Mouse (Mus musculus): ENCODE data around the gene Gar1. TPM values are rescaled to one million over a fixed set of nuclear protein-coding genes. Genes with fewer than 3 reads are reported as not detected.

The Gar1 gene
- polyA plus RNA-seq, 1 experiment from 2014 or later, result 110 TPM

DNA sequence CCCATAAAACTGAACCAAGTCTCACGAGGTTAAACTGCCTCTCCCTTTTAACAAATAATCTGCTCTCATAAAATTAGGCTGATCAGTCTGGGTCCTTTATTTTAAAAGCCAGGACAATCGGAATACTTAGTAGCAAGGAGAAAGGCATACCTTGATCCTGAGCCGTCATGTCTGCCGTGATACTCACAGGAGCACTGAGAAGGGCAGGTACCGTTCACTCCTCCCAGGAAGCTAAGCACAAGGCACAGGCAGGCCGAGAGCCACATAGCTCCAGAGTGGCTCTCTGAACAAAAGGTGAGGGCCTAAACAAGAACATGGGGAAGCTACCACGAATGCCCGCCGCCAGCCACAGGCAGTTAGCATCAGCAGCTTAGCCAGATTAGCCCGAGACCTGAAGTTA lies 27.4 kb downstream of the Gar1 start, which contains the start of gene Lrit3:
Gene Lrit3 (minus strand): TSS at position 266 of the 400 bp plus-strand sequence.
- no peak within 1 kb of the TSS for H3K9ac ChIP-seq (replicated peaks)
- no peaks in the 10 kb centered on the region for H3K27me3 ChIP-seq
- no peak within 1 kb of the TSS for H3K4me3 ChIP-seq (replicated peaks)
- no peak for ATAC-seq (ENCODE audit: insufficient number of reproducible peaks, insufficient read depth, low FRiP score, low TSS enrichment, low read depth)
- no peak within 1 kb of the TSS for H3K27ac ChIP-seq
- H3K4me1 ChIP-seq (replicated peaks), result no peaks in the 10 kb centered on the region
- no peaks in the 10 kb centered on the region for H3K36me3 ChIP-seq
- no peaks in the 10 kb centered on the region for H3K9me3 ChIP-seq
- H3K4me2 ChIP-seq, result no peak within 1 kb of the TSS
- WGBS, result 75% methylated on average over 10 of the region's 10 CpGs

DNA sequence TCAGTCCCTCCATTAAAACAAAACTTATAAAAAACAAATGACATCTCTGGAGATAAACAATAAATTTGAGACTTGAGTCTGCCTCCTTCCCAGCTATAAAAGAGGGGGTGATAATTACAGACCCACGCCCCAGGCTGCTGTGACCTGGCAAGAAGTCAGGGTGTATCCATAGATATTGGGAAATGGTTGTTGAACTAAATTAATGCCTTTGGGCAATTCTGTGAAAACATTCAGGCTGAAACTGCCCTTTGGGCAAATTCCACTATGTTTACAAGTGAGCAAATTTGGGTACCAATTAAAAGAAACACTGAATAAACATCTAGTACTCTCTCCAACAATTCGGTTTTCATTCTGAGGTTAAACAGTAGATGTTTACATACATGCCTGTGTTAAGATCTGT lies 32.2 kb downstream of the Gar1 start:
- H3K4me1 ChIP-seq (replicated peaks), result no peaks in the 10 kb centered on the region
- no peaks in the 10 kb centered on the region for H3K36me3 ChIP-seq
- 71% methylated on average over 2 of the region's 2 CpGs for WGBS
- H3K9me3 ChIP-seq, result no peaks in the 10 kb centered on the region
- H3K4me3 ChIP-seq (replicated peaks), result no peak overlapping the region
- H3K27ac ChIP-seq, result no peak overlapping the region
- no peak for ATAC-seq (ENCODE audit: insufficient number of reproducible peaks, insufficient read depth, low FRiP score, low TSS enrichment, low read depth)
- H3K4me2 ChIP-seq, result no peak overlapping the region
- H3K9ac ChIP-seq (replicated peaks), result no peak overlapping the region
- H3K27me3 ChIP-seq, result no peaks in the 10 kb centered on the region

DNA sequence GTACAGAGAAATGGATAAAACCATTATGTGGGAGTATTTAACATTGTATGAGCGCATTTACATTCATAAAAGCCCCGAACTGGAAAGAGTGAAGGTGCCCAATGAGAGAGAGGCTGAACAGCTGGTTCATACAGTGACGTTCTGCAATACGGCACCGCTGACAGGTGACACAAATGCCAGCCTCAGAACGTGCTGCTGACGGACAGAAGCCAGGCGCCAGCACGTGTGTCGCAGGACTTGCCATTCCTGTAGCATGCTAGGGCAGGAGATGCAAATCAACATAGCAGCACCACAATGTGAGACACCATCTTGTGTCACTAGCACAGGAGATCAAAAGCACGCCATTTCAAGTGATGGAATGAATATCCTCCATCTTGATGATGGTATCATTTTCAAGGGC lies 32.6 kb downstream of the Gar1 start:
- Histone ChIP-seq H3K4me2 (no peak overlapping the region), H3K4me3 (replicated peaks) (no peak overlapping the region), H3K27ac (no peak overlapping the region), H3K9ac (replicated peaks) (no peak overlapping the region), H3K9me3 (no peaks in the 10 kb centered on the region), H3K27me3 (no peaks in the 10 kb centered on the region), H3K4me1 (replicated peaks) (no peaks in the 10 kb centered on the region), H3K36me3 (no peaks in the 10 kb centered on the region)
- WGBS, result 75% methylated on average over 11 of the region's 11 CpGs
- no peak for ATAC-seq (ENCODE audit: insufficient number of reproducible peaks, insufficient read depth, low FRiP score, low TSS enrichment, low read depth)

DNA sequence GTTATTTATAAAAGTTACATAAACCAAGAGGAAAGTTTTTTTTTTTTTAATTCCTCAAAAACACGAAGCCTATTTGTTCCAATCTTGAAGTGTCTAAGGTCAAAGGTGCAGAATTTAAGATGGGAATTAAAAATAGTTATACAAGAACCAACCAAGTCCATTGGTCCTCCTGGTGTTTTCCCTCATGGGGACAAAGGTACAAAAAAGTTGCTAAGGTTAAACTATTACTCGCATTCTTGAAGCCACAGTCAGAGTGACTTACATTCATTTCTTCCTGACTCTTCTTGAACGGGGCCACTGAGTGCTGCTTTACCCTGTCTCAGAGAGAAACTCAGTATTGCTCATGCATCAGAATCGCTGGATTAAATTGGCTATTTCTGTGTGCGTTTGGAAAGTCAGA lies 33.9 kb downstream of the Gar1 start:
- Histone ChIP-seq H3K9me3 (no peaks in the 10 kb centered on the region), H3K36me3 (no peaks in the 10 kb centered on the region), H3K27me3 (no peaks in the 10 kb centered on the region), H3K27ac (no peak overlapping the region), H3K4me1 (replicated peaks) (no peaks in the 10 kb centered on the region), H3K4me2 (no peak overlapping the region), H3K9ac (replicated peaks) (no peak overlapping the region), H3K4me3 (replicated peaks) (no peak overlapping the region)
- WGBS, result 81% methylated on average over 5 of the region's 5 CpGs
- no peak for ATAC-seq (ENCODE audit: insufficient number of reproducible peaks, insufficient read depth, low FRiP score, low TSS enrichment, low read depth)

DNA sequence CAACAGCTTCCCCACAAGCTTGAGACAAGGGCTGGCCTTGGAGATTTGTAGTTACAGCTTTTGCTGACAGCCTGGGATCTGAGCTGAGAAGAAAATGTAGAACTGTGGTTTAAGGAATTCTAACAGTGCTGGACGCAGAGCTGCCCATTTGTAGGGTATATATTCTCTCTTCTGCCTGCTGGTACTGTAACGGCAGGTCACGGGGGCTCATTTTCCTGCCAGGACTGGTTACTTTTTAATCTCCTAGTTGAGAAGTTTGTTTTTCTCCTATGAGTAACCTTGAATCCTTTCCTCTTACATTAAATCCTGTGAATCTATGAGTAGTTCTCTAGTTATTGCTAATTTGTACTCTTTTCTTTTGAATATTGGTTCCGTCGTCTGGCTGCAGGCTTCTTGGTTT lies 37.4 kb downstream of the Gar1 start:
- Histone ChIP-seq H3K27ac (no peak overlapping the region), H3K9ac (replicated peaks) (no peak overlapping the region), H3K4me3 (replicated peaks) (no peak overlapping the region), H3K9me3 (no peaks in the 10 kb centered on the region), H3K4me2 (no peak overlapping the region), H3K4me1 (replicated peaks) (no peaks in the 10 kb centered on the region), H3K27me3 (no peaks in the 10 kb centered on the region), H3K36me3 (no peaks in the 10 kb centered on the region)
- 89% methylated on average over 5 of the region's 5 CpGs for WGBS
- ATAC-seq (ENCODE audit: insufficient number of reproducible peaks, insufficient read depth, low FRiP score, low TSS enrichment, low read depth), result no peak

GRCm38 (mm10) chr3:129782746-129783145 lies 48.5 kb downstream of the Gar1 start:
- H3K4me2 ChIP-seq, result no peak overlapping the region
- no peak for ATAC-seq (ENCODE audit: insufficient number of reproducible peaks, insufficient read depth, low FRiP score, low TSS enrichment, low read depth)
- H3K4me3 ChIP-seq (replicated peaks), result no peak overlapping the region
- WGBS, result 91% methylated on average over 3 of the region's 3 CpGs
- no peaks in the 10 kb centered on the region for H3K36me3 ChIP-seq
- no peak overlapping the region for H3K27ac ChIP-seq
- H3K9me3 ChIP-seq, result no peaks in the 10 kb centered on the region
- H3K4me1 ChIP-seq (replicated peaks), result no peaks in the 10 kb centered on the region
- H3K9ac ChIP-seq (replicated peaks), result no peak overlapping the region
- H3K27me3 ChIP-seq, result peaks cover 3% of the 10 kb centered on the region; the same call in 1 of the 2 replicates

DNA sequence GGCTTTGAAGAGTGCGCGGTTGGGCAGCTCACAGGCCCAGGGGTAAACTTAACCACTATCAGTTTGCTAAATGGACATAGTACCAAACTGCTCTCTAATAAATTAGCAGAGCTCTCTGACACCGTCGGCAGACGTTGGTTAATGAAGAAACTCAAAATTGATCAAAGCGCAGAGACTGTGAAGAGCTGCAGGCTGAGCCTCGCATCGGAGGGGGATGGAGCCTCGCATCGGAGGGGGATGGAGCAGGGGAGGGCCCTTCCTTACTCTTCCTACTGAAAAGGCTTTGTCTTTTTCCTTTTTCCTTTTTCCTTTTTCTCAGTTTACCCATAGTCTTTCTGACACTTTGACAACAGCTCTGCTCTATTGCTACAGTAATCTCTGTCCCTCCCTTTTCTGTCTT lies 49.8 kb downstream of the Gar1 start:
- Histone ChIP-seq H3K4me2 (no peak overlapping the region), H3K4me3 (replicated peaks) (no peak overlapping the region), H3K27me3 (peaks cover 3% of the 10 kb centered on the region; the same call in 1 of the 2 replicates), H3K9me3 (no peaks in the 10 kb centered on the region), H3K27ac (no peak overlapping the region), H3K4me1 (replicated peaks) (no peaks in the 10 kb centered on the region), H3K36me3 (no peaks in the 10 kb centered on the region), H3K9ac (replicated peaks) (no peak overlapping the region)
- 43% methylated on average over 10 of the region's 10 CpGs for WGBS
- ATAC-seq (ENCODE audit: insufficient number of reproducible peaks, insufficient read depth, low FRiP score, low TSS enrichment, low read depth), result no peak

Other genes with a start within 250 kb of the Gar1 start
- 1.6 and 2.0 TPM in 2 replicates for gene Egf, start 76.1 kb downstream of the Gar1 start, polyA plus RNA-seq (2016; fragmentation: Nextera tagmentation; extraction: Ambion mirVana)
- gene Lrit3, start 27.4 kb downstream of the Gar1 start, polyA plus RNA-seq (2016; fragmentation: Nextera tagmentation; extraction: Ambion mirVana), result not detected in 2 replicates
- gene Rrh, start 8.8 kb downstream of the Gar1 start, polyA plus RNA-seq (2016; fragmentation: Nextera tagmentation; extraction: Ambion mirVana), result 0.18 TPM in 1 of 2 replicates, not detected in the other
- gene Cfi, start 4.5 kb upstream of the Gar1 start, polyA plus RNA-seq (2016; fragmentation: Nextera tagmentation; extraction: Ambion mirVana), result 0.13 and 0.23 TPM in 2 replicates
- gene Pla2g12a, start 47.2 kb upstream of the Gar1 start, polyA plus RNA-seq (2016; fragmentation: Nextera tagmentation; extraction: Ambion mirVana), result 24.5 and 24.6 TPM in 2 replicates
- gene Casp6, start 70.0 kb upstream of the Gar1 start, polyA plus RNA-seq (2016; fragmentation: Nextera tagmentation; extraction: Ambion mirVana), result 107 and 109 TPM in 2 replicates
- gene Mcub, start 138.8 kb upstream of the Gar1 start, polyA plus RNA-seq (2016; fragmentation: Nextera tagmentation; extraction: Ambion mirVana), result 12.5 and 13.7 TPM in 2 replicates
- gene Sec24b, start 230.2 kb upstream of the Gar1 start, polyA plus RNA-seq (2016; fragmentation: Nextera tagmentation; extraction: Ambion mirVana), result 31.8 and 36.3 TPM in 2 replicates

Data from limb, embryonic 12.5 days (tissue).